Mouse (Mus musculus): ENCODE measurements at regions not wholly inside any gene's neighbourhood (a gene's known extent, or its start where the extent isn't known, plus 50 kb on each side); places are given as distances from the start of the nearest gene placed in this dataset.
"Not testable (repeated sequence)": the region's sequence is repeated elsewhere in the genome, so short reads cannot be mapped to it uniquely, and the experiment has no call there.

GRCm38 (mm10) chr14:86150329-86150866 is 990.6 kb downstream of the Diaph3 start:
- H3K9me3 ChIP-seq (replicated peaks): no peaks in the 10 kb centered on the region
- no peaks in the 10 kb centered on the region for H3K4me1 ChIP-seq
- H3K4me2 ChIP-seq: no peak overlapping the region
- ATAC-seq (replicated peaks; ENCODE audit: low FRiP score): no peak
- H3K9ac ChIP-seq: no peak overlapping the region
- H3K27me3 ChIP-seq: no peaks in the 10 kb centered on the region
- WGBS: 93% methylated on average over 3 of the region's 3 CpGs
- H3K4me3 ChIP-seq (replicated peaks): no peak overlapping the region
- no peaks in the 10 kb centered on the region for H3K36me3 ChIP-seq
- no peak overlapping the region for H3K27ac ChIP-seq

GRCm38 (mm10) chr14:86115254-86116057 is 1025.6 kb downstream of the Diaph3 start:
- H3K27me3 ChIP-seq: no peaks in the 10 kb centered on the region
- H3K4me2 ChIP-seq: no peak overlapping the region
- no peaks in the 10 kb centered on the region for H3K36me3 ChIP-seq
- 68% methylated on average over 4 of the region's 4 CpGs for WGBS
- no peaks in the 10 kb centered on the region for H3K4me1 ChIP-seq
- H3K4me3 ChIP-seq (replicated peaks): no peak overlapping the region
- no peak for ATAC-seq (replicated peaks; ENCODE audit: low FRiP score)
- no peak overlapping the region for H3K27ac ChIP-seq
- no peak overlapping the region for H3K9ac ChIP-seq
- H3K9me3 ChIP-seq (replicated peaks): no peaks in the 10 kb centered on the region

GRCm38 (mm10) chr14:86101497-86101896 is 1039.5 kb downstream of the Diaph3 start:
- Histone ChIP-seq H3K27ac (no peak overlapping the region), H3K4me2 (no peak overlapping the region), H3K36me3 (no peaks in the 10 kb centered on the region), H3K27me3 (no peaks in the 10 kb centered on the region), H3K9ac (no peak overlapping the region), H3K9me3 (replicated peaks) (no peaks in the 10 kb centered on the region), H3K4me3 (replicated peaks) (no peak overlapping the region), H3K4me1 (no peaks in the 10 kb centered on the region)
- 56% methylated on average over 1 of the region's 1 CpGs for WGBS
- ATAC-seq (replicated peaks; ENCODE audit: low FRiP score): no peak

- Histone ChIP-seq H3K27me3 (no peaks in the 10 kb centered on the region), H3K9me3 (replicated peaks) (no peaks in the 10 kb centered on the region), H3K4me1 (no peaks in the 10 kb centered on the region), H3K36me3 (no peaks in the 10 kb centered on the region), H3K4me2 (no peak overlapping the region), H3K9ac (no peak overlapping the region), H3K27ac (no peak overlapping the region), H3K4me3 (replicated peaks) (no peak overlapping the region)
- 56% methylated on average over 6 of the region's 6 CpGs for WGBS
- ATAC-seq (replicated peaks; ENCODE audit: low FRiP score): no peak
Measured at GRCm38 (mm10) chr14:86070313-86071100, 1070.5 kb downstream of the Diaph3 start.

- 41% methylated on average over 1 of the region's 1 CpGs for WGBS
- Histone ChIP-seq H3K27ac (no peak overlapping the region), H3K4me1 (no peaks in the 10 kb centered on the region), H3K36me3 (no peaks in the 10 kb centered on the region), H3K27me3 (no peaks in the 10 kb centered on the region), H3K4me2 (no peak overlapping the region), H3K9ac (no peak overlapping the region), H3K9me3 (replicated peaks) (no peaks in the 10 kb centered on the region), H3K4me3 (replicated peaks) (no peak overlapping the region)
- no peak for ATAC-seq (replicated peaks; ENCODE audit: low FRiP score)
Measured at GRCm38 (mm10) chr14:86069329-86069728, 1071.7 kb downstream of the Diaph3 start.

GRCm38 (mm10) chr14:86067743-86068142 is 1073.3 kb downstream of the Diaph3 start:
- H3K9ac ChIP-seq: no peak overlapping the region
- no peaks in the 10 kb centered on the region for H3K4me1 ChIP-seq
- H3K27ac ChIP-seq: no peak overlapping the region
- no peaks in the 10 kb centered on the region for H3K9me3 ChIP-seq (replicated peaks)
- no peaks in the 10 kb centered on the region for H3K27me3 ChIP-seq
- H3K4me3 ChIP-seq (replicated peaks): no peak overlapping the region
- H3K4me2 ChIP-seq: no peak overlapping the region
- H3K36me3 ChIP-seq: no peaks in the 10 kb centered on the region
- 88% methylated on average over 1 of the region's 1 CpGs for WGBS
- ATAC-seq (replicated peaks; ENCODE audit: low FRiP score): no peak

- H3K9me3 ChIP-seq (replicated peaks): no peaks in the 10 kb centered on the region
- H3K4me1 ChIP-seq: no peaks in the 10 kb centered on the region
- no peaks in the 10 kb centered on the region for H3K36me3 ChIP-seq
- H3K9ac ChIP-seq: no peak overlapping the region
- WGBS: 79% methylated on average over 3 of the region's 3 CpGs
- no peaks in the 10 kb centered on the region for H3K27me3 ChIP-seq
- H3K4me2 ChIP-seq: no peak overlapping the region
- H3K27ac ChIP-seq: no peak overlapping the region
- no peak overlapping the region for H3K4me3 ChIP-seq (replicated peaks)
- ATAC-seq (replicated peaks; ENCODE audit: low FRiP score): no peak
Measured at GRCm38 (mm10) chr14:86063620-86063943, 1077.5 kb downstream of the Diaph3 start.

- no peaks in the 10 kb centered on the region for H3K27me3 ChIP-seq
- H3K4me2 ChIP-seq: no peak overlapping the region
- no peak overlapping the region for H3K27ac ChIP-seq
- H3K4me1 ChIP-seq: no peaks in the 10 kb centered on the region
- H3K36me3 ChIP-seq: no peaks in the 10 kb centered on the region
- 73% methylated on average over 11 of the region's 11 CpGs for WGBS
- no peak for ATAC-seq (replicated peaks; ENCODE audit: low FRiP score)
- no peaks in the 10 kb centered on the region for H3K9me3 ChIP-seq (replicated peaks)
- H3K4me3 ChIP-seq (replicated peaks): no peak overlapping the region
- H3K9ac ChIP-seq: no peak overlapping the region
Measured at GRCm38 (mm10) chr14:86062885-86063619, 1078.0 kb downstream of the Diaph3 start.

- H3K4me1 ChIP-seq: no peaks in the 10 kb centered on the region
- no peak overlapping the region for H3K27ac ChIP-seq
- H3K36me3 ChIP-seq: no peaks in the 10 kb centered on the region
- H3K4me2 ChIP-seq: no peak overlapping the region
- ATAC-seq (replicated peaks; ENCODE audit: low FRiP score): no peak
- H3K27me3 ChIP-seq: no peaks in the 10 kb centered on the region
- 60% methylated on average over 4 of the region's 4 CpGs for WGBS
- no peak overlapping the region for H3K9ac ChIP-seq
- no peak overlapping the region for H3K4me3 ChIP-seq (replicated peaks)
- no peaks in the 10 kb centered on the region for H3K9me3 ChIP-seq (replicated peaks)
Measured at GRCm38 (mm10) chr14:86056991-86057390, 1084.0 kb downstream of the Diaph3 start.

GRCm38 (mm10) chr14:86054668-86055067 is 1086.4 kb downstream of the Diaph3 start:
- Histone ChIP-seq H3K36me3 (no peaks in the 10 kb centered on the region), H3K4me1 (no peaks in the 10 kb centered on the region), H3K9ac (no peak overlapping the region), H3K4me3 (replicated peaks) (no peak overlapping the region), H3K27ac (no peak overlapping the region), H3K4me2 (no peak overlapping the region), H3K9me3 (replicated peaks) (no peaks in the 10 kb centered on the region), H3K27me3 (no peaks in the 10 kb centered on the region)
- WGBS: 79% methylated on average over 1 of the region's 1 CpGs
- ATAC-seq (replicated peaks; ENCODE audit: low FRiP score): no peak

- no peaks in the 10 kb centered on the region for H3K9me3 ChIP-seq (replicated peaks)
- no peak overlapping the region for H3K4me2 ChIP-seq
- no peak for ATAC-seq (replicated peaks; ENCODE audit: low FRiP score)
- no peak overlapping the region for H3K27ac ChIP-seq
- no peaks in the 10 kb centered on the region for H3K27me3 ChIP-seq
- no peaks in the 10 kb centered on the region for H3K36me3 ChIP-seq
- no peak overlapping the region for H3K4me3 ChIP-seq (replicated peaks)
- H3K9ac ChIP-seq: no peak overlapping the region
- H3K4me1 ChIP-seq: no peaks in the 10 kb centered on the region
Measured at GRCm38 (mm10) chr14:86029401-86029800, 1111.6 kb downstream of the Diaph3 start.

GRCm38 (mm10) chr14:86017611-86018010 is 1123.4 kb downstream of the Diaph3 start:
- H3K9ac ChIP-seq; H3K36me3 ChIP-seq; H3K4me2 ChIP-seq; H3K4me1 ChIP-seq; ATAC-seq (replicated peaks; ENCODE audit: low FRiP score); H3K4me3 ChIP-seq (replicated peaks); H3K27ac ChIP-seq; H3K9me3 ChIP-seq (replicated peaks); H3K27me3 ChIP-seq: not testable (repeated sequence)
- WGBS: 86% methylated on average over 2 of the region's 2 CpGs
